Mouse (Mus musculus) thymus, adult 18-20 months (tissue): Measurements from ENCODE around the gene D10Jhu81e.
"Not testable (repeated sequence)": the region's sequence is repeated elsewhere in the genome, so short reads cannot be mapped to it uniquely, and the experiment has no call there.

Experiments
- DNase-seq, 2 experiments: peaks; one replicate each; pipeline ENCODE4 v3.0.0; 2022; ENCODE audit warnings: mixed read lengths in 2 of 2

Gene D10Jhu81e

GRCm38 (mm10) chr10:78169281-78170042, at the start of gene D10Jhu81e:
Gene D10Jhu81e (minus strand): TSS chr10:78169782.
- DNase-seq: peak; percentile 99 to 100

- DNase-seq: no peak
Measured at GRCm38 (mm10) chr10:78218576-78218975, 49.0 kb upstream of the D10Jhu81e start.

- no peak for DNase-seq
Measured at GRCm38 (mm10) chr10:78216376-78217083, 46.9 kb upstream of the D10Jhu81e start.

- no peak for DNase-seq
Measured at GRCm38 (mm10) chr10:78214371-78214770, 44.8 kb upstream of the D10Jhu81e start.

- DNase-seq: no peak
Measured at GRCm38 (mm10) chr10:78211311-78211710, 41.7 kb upstream of the D10Jhu81e start.

GRCm38 (mm10) chr10:78201182-78201581, 31.6 kb upstream of the D10Jhu81e start:
- DNase-seq: no peak

- no peak for DNase-seq
Measured at GRCm38 (mm10) chr10:78192933-78193332, 23.4 kb upstream of the D10Jhu81e start.

- not testable (repeated sequence) for DNase-seq
Measured at GRCm38 (mm10) chr10:78186076-78186475, 16.5 kb upstream of the D10Jhu81e start.

GRCm38 (mm10) chr10:78185381-78185725, 15.8 kb upstream of the D10Jhu81e start:
- no peak for DNase-seq

GRCm38 (mm10) chr10:78184531-78185380, 15.2 kb upstream of the D10Jhu81e start, which contains the start of gene Pwp2:
Gene Pwp2 (minus strand): TSS chr10:78185149.
- DNase-seq: peak; percentile 78 to 84

- DNase-seq: no peak
Measured at GRCm38 (mm10) chr10:78183577-78183976, 14.0 kb upstream of the D10Jhu81e start.

- DNase-seq: no peak
Measured at GRCm38 (mm10) chr10:78182321-78182720, 12.7 kb upstream of the D10Jhu81e start.

- no peak for DNase-seq
Measured at GRCm38 (mm10) chr10:78174474-78174873, 4.9 kb upstream of the D10Jhu81e start.

- DNase-seq: no peak
Measured at GRCm38 (mm10) chr10:78171581-78171980, 2.0 kb upstream of the D10Jhu81e start.

GRCm38 (mm10) chr10:78171057-78171456, 1.5 kb upstream of the D10Jhu81e start:
- DNase-seq: no peak

GRCm38 (mm10) chr10:78170445-78170844, 863 bp upstream of the D10Jhu81e start:
- DNase-seq: no peak

GRCm38 (mm10) chr10:78168792-78169191, 790 bp downstream of the D10Jhu81e start:
- DNase-seq: no peak

GRCm38 (mm10) chr10:78167775-78168174, 1.8 kb downstream of the D10Jhu81e start:
- no peak for DNase-seq

- DNase-seq: no peak
Measured at GRCm38 (mm10) chr10:78167333-78167732, 2.2 kb downstream of the D10Jhu81e start.

GRCm38 (mm10) chr10:78165256-78166005, 4.2 kb downstream of the D10Jhu81e start:
- DNase-seq: no peak

- DNase-seq: no peak
Measured at GRCm38 (mm10) chr10:78164786-78165185, 4.8 kb downstream of the D10Jhu81e start.

GRCm38 (mm10) chr10:78163923-78164322, 5.7 kb downstream of the D10Jhu81e start:
- DNase-seq: peak in 1 of 2 experiments; percentile 39
